8 mouse cellular contexts compared by ENCODE assay signal in genomic region chr19:5841999-5842784, GRCm38 (mm10). TPM values are rescaled to one million over a fixed set of nuclear protein-coding genes. Genes with fewer than 3 reads are reported as not detected.
A peak's percentile ranks its signal among the peaks of the same experiment; 100 is the strongest.
DNase-seq lines count a peak whose midpoint lies in the region; ATAC-seq and TF ChIP-seq lines count a peak whose summit lies in the region.

No protein-coding gene starts in this region.

- H3K9me3 ChIP-seq in G1E (replicated peaks) = no peaks in the 10 kb centered on the region
- H3K9me3 ChIP-seq in forebrain, embryonic 11.5 days (ENCODE audit: control insufficient read depth, low read length) = no peaks in the 10 kb centered on the region
- H3K9me3 ChIP-seq in limb, embryonic 15.5 days = no peaks in the 10 kb centered on the region

- 61% methylated on average over 5 of the region's 5 CpGs for WGBS in forebrain, embryonic 11.5 days
- WGBS in limb, embryonic 15.5 days = 65% methylated on average over 5 of the region's 5 CpGs

- H3K9ac ChIP-seq in forebrain, embryonic 11.5 days (ENCODE audit: low read length) = no peak overlapping the region
- no peak overlapping the region for H3K9ac ChIP-seq in limb, embryonic 15.5 days

- ATAC-seq in G1E (ENCODE audit: extremely low read depth, insufficient number of reproducible peaks, low FRiP score, poor library complexity, severe bottlenecking) = no peak
- ATAC-seq in forebrain, embryonic 11.5 days (replicated peaks; ENCODE audit: low FRiP score) = no peak
- no peak for ATAC-seq in limb, embryonic 15.5 days (ENCODE audit: insufficient number of reproducible peaks, low FRiP score, low TSS enrichment, low read depth)
- no peak for ATAC-seq in megakaryocyte-erythroid progenitor cell, adult 5-6 weeks (replicated peaks; ENCODE audit: low FRiP score, low TSS enrichment, poor library complexity, severe bottlenecking)

- peak overlapping the region; percentile 86; the same call in 1 of the 2 replicates for H3K4me3 ChIP-seq in G1E (ENCODE audit: low read depth, low read length)
- no peak overlapping the region for H3K4me3 ChIP-seq in forebrain, embryonic 11.5 days (ENCODE audit: low read depth, low read length)
- peak overlapping the region; percentile 39 for H3K4me3 ChIP-seq in limb, embryonic 15.5 days

- H3K36me3 ChIP-seq in G1E (replicated peaks) = peaks cover 53% of the 10 kb centered on the region
- H3K36me3 ChIP-seq in forebrain, embryonic 11.5 days (ENCODE audit: control insufficient read depth, insufficient read depth, low read length) = no peaks in the 10 kb centered on the region
- H3K36me3 ChIP-seq in limb, embryonic 15.5 days = no peaks in the 10 kb centered on the region

- peak overlapping the region; percentile 3; the same call in 1 of the 2 replicates for H3K27ac ChIP-seq in forebrain, embryonic 11.5 days (ENCODE audit: low read depth, low read length)
- H3K27ac ChIP-seq in limb, embryonic 15.5 days = peak overlapping the region; percentile 97; the same call in 1 of the 2 replicates

- peaks cover 83% of the 10 kb centered on the region for H3K4me1 ChIP-seq in G1E (ENCODE audit: insufficient read depth, low read depth, low read length)
- H3K4me1 ChIP-seq in forebrain, embryonic 11.5 days (replicated peaks; ENCODE audit: control insufficient read depth, insufficient read depth, low read length) = peaks cover 35% of the 10 kb centered on the region
- H3K4me1 ChIP-seq in limb, embryonic 15.5 days = peaks cover 57% of the 10 kb centered on the region

- H3K27me3 ChIP-seq in G1E (ENCODE audit: insufficient read depth, low read length) = no peaks in the 10 kb centered on the region
- H3K27me3 ChIP-seq in forebrain, embryonic 11.5 days (ENCODE audit: control insufficient read depth, insufficient read depth, low read length) = no peaks in the 10 kb centered on the region
- no peaks in the 10 kb centered on the region for H3K27me3 ChIP-seq in limb, embryonic 15.5 days

- peak overlapping the region; percentile 27; the same call in 1 of the 2 replicates for H3K4me2 ChIP-seq in forebrain, embryonic 11.5 days (ENCODE audit: low read depth, low read length, severe bottlenecking)
- H3K4me2 ChIP-seq in limb, embryonic 15.5 days = peak overlapping the region; percentile 57

- no peak for TF ChIP-seq CTCF in G1E (IDR thresholded peaks at IDR 0.05; ENCODE audit: low read depth, low read length)

- peak; percentile 43 for DNase-seq in kidney, adult 9 months
- DNase-seq in kidney, postnatal 4 days = no peak
- no peak for DNase-seq in G1E (ENCODE audit: low spot score)
- DNase-seq in forebrain, embryonic 11.5 days (ENCODE audit: low spot score) = no peak
- DNase-seq in left cerebral cortex, adult 8-10 months (ENCODE audit: low spot score in 2 of 2) = no peak
- DNase-seq in adrenal gland, postnatal 14 days = no peak

RNA-seq across cellular contexts. Expression of gene Frmd8, which starts 32.9 kb away (rescaled TPM):
- 8.9 and 15.1 TPM in 2 replicates for total RNA-seq in G1E (2014; fragmentation: Nextera tagmentation)
- 14.5 and 15.2 TPM in 2 replicates for total RNA-seq in G1E (2017)
- polyA plus RNA-seq in G1E (2012) = 21.0 and 21.9 TPM in 2 replicates
- polyA plus RNA-seq in forebrain, embryonic 11.5 days (2014; fragmentation: Nextera tagmentation; extraction: Ambion mirVana) = 20.4 and 24.5 TPM in 2 replicates
- polyA plus RNA-seq in limb, embryonic 15.5 days (2015; fragmentation: Nextera tagmentation; extraction: Ambion mirVana) = 28.4 and 31.3 TPM in 2 replicates
- 12.5 and 14.1 TPM in 2 replicates for total RNA-seq in megakaryocyte-erythroid progenitor cell, adult 5-6 weeks (2014; fragmentation: Nextera tagmentation)
- 10.7 and 14.3 TPM in 2 replicates for total RNA-seq in megakaryocyte-erythroid progenitor cell, adult 5-6 weeks (2017)
- 10 to 100 TPM; 12.1 to 19.9 (median 13.7) TPM for total RNA-seq in left cerebral cortex, adult 8-10 months (2022)
- total RNA-seq in adrenal gland, postnatal 14 days (2021) = 26.0 and 34.5 TPM in 2 replicates

RNA-seq across cellular contexts. Expression of gene Slc25a45, which starts 35.4 kb away (rescaled TPM):
- total RNA-seq in G1E (2014; fragmentation: Nextera tagmentation) (3.5 and 6.4 TPM in 2 replicates), G1E (2017) (10.9 and 12.5 TPM in 2 replicates)
- polyA plus RNA-seq in G1E (2012) = 0.68 and 0.93 TPM in 2 replicates
- polyA plus RNA-seq in forebrain, embryonic 11.5 days (2014; fragmentation: Nextera tagmentation; extraction: Ambion mirVana) = 0.90 and 1.1 TPM in 2 replicates
- 3.4 and 5.2 TPM in 2 replicates for polyA plus RNA-seq in limb, embryonic 15.5 days (2015; fragmentation: Nextera tagmentation; extraction: Ambion mirVana)
- total RNA-seq in megakaryocyte-erythroid progenitor cell, adult 5-6 weeks (2014; fragmentation: Nextera tagmentation) = 10.0 and 20.1 TPM in 2 replicates
- 11.7 and 11.9 TPM in 2 replicates for total RNA-seq in megakaryocyte-erythroid progenitor cell, adult 5-6 weeks (2017)
- total RNA-seq in left cerebral cortex, adult 8-10 months (2022) = 1 to 10 TPM; 3.2 to 5.1 (median 4.1) TPM
- 14.7 and 16.5 TPM in 2 replicates for total RNA-seq in adrenal gland, postnatal 14 days (2021)

RNA-seq across cellular contexts. Expression of gene Tigd3, which starts 51.8 kb away (rescaled TPM):
- 0.90 and 2.1 TPM in 2 replicates for total RNA-seq in G1E (2014; fragmentation: Nextera tagmentation)
- total RNA-seq in G1E (2017) = 2.0 and 2.4 TPM in 2 replicates
- 0.70 and 1.0 TPM in 2 replicates for polyA plus RNA-seq in G1E (2012)
- 10.1 and 10.7 TPM in 2 replicates for polyA plus RNA-seq in forebrain, embryonic 11.5 days (2014; fragmentation: Nextera tagmentation; extraction: Ambion mirVana)
- polyA plus RNA-seq in limb, embryonic 15.5 days (2015; fragmentation: Nextera tagmentation; extraction: Ambion mirVana) = 3.1 TPM in 2 replicates
- total RNA-seq in megakaryocyte-erythroid progenitor cell, adult 5-6 weeks (2014; fragmentation: Nextera tagmentation) = 5.3 and 5.9 TPM in 2 replicates
- 2.2 and 3.1 TPM in 2 replicates for total RNA-seq in megakaryocyte-erythroid progenitor cell, adult 5-6 weeks (2017)
- total RNA-seq in left cerebral cortex, adult 8-10 months (2022) = 1 to 10 TPM; 3.9 to 5.6 (median 5.0) TPM
- total RNA-seq in adrenal gland, postnatal 14 days (2021) = 1.4 and 1.7 TPM in 2 replicates
